Mouse (Mus musculus) c-Kit-positive CD71-positive TER-119-positive erythroid progenitor cells, embryonic 14.5 days (primary cell): ENCODE results near the gene Polr2e.
A peak's percentile ranks its signal among the peaks of the same experiment; 100 is the strongest.

ENCODE experiments used
- DNase-seq: peaks from one replicate; pipeline ENCODE4 v3.0.0-alpha.2; 2013; ENCODE audit warnings: low spot score

Gene Polr2e

GRCm38 (mm10) chr10:80039559-80039979, at the start of gene Polr2e:
Gene Polr2e, minus strand, starts transcription at chr10:80039795.
- DNase-seq: peak; percentile 98

- DNase-seq: no peak
These were observed 49.6 kb upstream of the Polr2e start for GRCm38 (mm10) chr10:80089146-80089545.

GRCm38 (mm10) chr10:80087483-80087882, 47.9 kb upstream of the Polr2e start:
- DNase-seq: no peak

- DNase-seq: no peak
These were observed 47.3 kb upstream of the Polr2e start for GRCm38 (mm10) chr10:80086847-80087246.

- no peak for DNase-seq
These were observed 45.4 kb upstream of the Polr2e start for GRCm38 (mm10) chr10:80084817-80085487.

- DNase-seq: peak; percentile 88
These were observed 41.5 kb upstream of the Polr2e start for GRCm38 (mm10) chr10:80081075-80081474.

- peak; percentile 75 for DNase-seq
These were observed 40.9 kb upstream of the Polr2e start for GRCm38 (mm10) chr10:80080396-80081070.

GRCm38 (mm10) chr10:80078366-80078765, 38.8 kb upstream of the Polr2e start:
- no peak for DNase-seq

GRCm38 (mm10) chr10:80077312-80077711, 37.7 kb upstream of the Polr2e start:
- DNase-seq: no peak

- DNase-seq: no peak
These were observed 36.8 kb upstream of the Polr2e start for GRCm38 (mm10) chr10:80076386-80076785.

- DNase-seq: no peak
These were observed 36.3 kb upstream of the Polr2e start for GRCm38 (mm10) chr10:80075924-80076323.

GRCm38 (mm10) chr10:80074813-80075601, 35.4 kb upstream of the Polr2e start:
- DNase-seq: peak; percentile 53

- no peak for DNase-seq
These were observed 33.3 kb upstream of the Polr2e start for GRCm38 (mm10) chr10:80072623-80073489.

GRCm38 (mm10) chr10:80071516-80071900, 31.9 kb upstream of the Polr2e start:
- no peak for DNase-seq

- DNase-seq: peak; percentile 85
These were observed 31.4 kb upstream of the Polr2e start for GRCm38 (mm10) chr10:80070837-80071515.

GRCm38 (mm10) chr10:80069948-80070450, 30.4 kb upstream of the Polr2e start:
- DNase-seq: no peak

- DNase-seq: no peak
These were observed 29.7 kb upstream of the Polr2e start for GRCm38 (mm10) chr10:80069251-80069650.

GRCm38 (mm10) chr10:80063877-80064650, 24.5 kb upstream of the Polr2e start:
- DNase-seq: no peak

GRCm38 (mm10) chr10:80063104-80063503, 23.5 kb upstream of the Polr2e start:
- DNase-seq: no peak

- no peak for DNase-seq
These were observed 18.2 kb upstream of the Polr2e start for GRCm38 (mm10) chr10:80057683-80058326.
